Mouse (Mus musculus) brain, embryonic 14.5 days (tissue): Measurements from ENCODE around the gene P3h4.

Experiments
- CTCF ChIP-seq: fragments of 200-500 bp; IDR thresholded peaks from 2 replicates; pipeline ENCODE4 v1.5.1; 2012; ENCODE audit warnings: inconsistent platforms, mild to moderate bottlenecking, moderate library complexity, borderline replicate concordance; ENCODE audit not compliant: insufficient read depth, insufficient read length; ENCODE audit errors: extremely low read depth
- POLR2A ChIP-seq: fragments of 200-500 bp; IDR thresholded peaks from 2 replicates; pipeline ENCODE4 v1.6.1; 2012; ENCODE audit warnings: mild to moderate bottlenecking, inconsistent platforms, borderline replicate concordance; ENCODE audit not compliant: poor library complexity, insufficient read depth, insufficient read length, severe bottlenecking; ENCODE audit errors: extremely low read depth

GRCm38 (mm10) chr11:100376005-100376404, 38.6 kb downstream of the P3h4 start:
- TF ChIP-seq CTCF (no peak), POLR2A (no peak)
